Mouse (Mus musculus) midbrain, embryonic 15.5 days (tissue): ENCODE data around the gene Ubxn7. TPM values are rescaled to one million over a fixed set of nuclear protein-coding genes. Genes with fewer than 3 reads are reported as not detected.

Experiments used
- ATAC-seq: fragments of 200-750 bp; cut with Nextera tagmentation; replicated peaks from 2 replicates; pipeline ENCODE4 v1.8.0; 2017; ENCODE audit warnings: moderate TSS enrichment
- H3K27ac ChIP-seq: fragments of 300-500 bp; sonication (generic); 2 replicates; pipeline ENCODE4 v1.5.1; 2015; ENCODE audit warnings: mild to moderate bottlenecking, inconsistent platforms
- H3K27me3 ChIP-seq: fragments of 300-500 bp; sonication (generic); replicated peaks from 2 replicates; pipeline ENCODE4 v1.6.1; 2015; ENCODE audit warnings: inconsistent platforms
- H3K36me3 ChIP-seq: fragments of 300-500 bp; sonication (generic); replicated peaks from 2 replicates; pipeline ENCODE4 v1.6.1; 2015; ENCODE audit warnings: inconsistent platforms
- H3K4me1 ChIP-seq: fragments of 300-500 bp; sonication (generic); 2 replicates; pipeline ENCODE4 v1.6.1; 2015; ENCODE audit warnings: inconsistent platforms
- H3K4me2 ChIP-seq: fragments of 300-500 bp; sonication (generic); 2 replicates; pipeline ENCODE4 v1.6.1; 2015; ENCODE audit warnings: inconsistent platforms, mild to moderate bottlenecking, moderate library complexity
- H3K4me3 ChIP-seq: fragments of 300-500 bp; sonication (generic); 2 replicates; pipeline ENCODE4 v1.5.1; 2015; ENCODE audit warnings: mild to moderate bottlenecking, inconsistent platforms
- H3K9ac ChIP-seq: fragments of 300-500 bp; sonication (generic); 2 replicates; pipeline ENCODE4 v1.6.1; 2015; ENCODE audit warnings: mild to moderate bottlenecking, inconsistent platforms
- H3K9me3 ChIP-seq: fragments of 300-500 bp; sonication (generic); 2 replicates; pipeline ENCODE4 v1.6.1; 2016; ENCODE audit warnings: inconsistent platforms
- WGBS: fragments of 180-500 bp; shearing (Covaris S2); methylation state at CpG from one replicate; pipeline ENCODE4 v1.1.7; 2015; ENCODE audit warnings: mixed read lengths; 5-methylcytosine and 5-hydroxymethylcytosine counted together
- polyA plus RNA-seq: library from polyadenylated mRNA; unstranded; fragments of >200 nt; fragmentation: Nextera tagmentation; extraction: Ambion mirVana; gene quantifications from 2 replicates; pipeline ENCODE4 v1.2.1, GENCODE M21; 2015

Gene Ubxn7
- polyA plus RNA-seq, 1 experiment from 2014 or later = 22.0 TPM

GRCm38 (mm10) chr16:32417457-32417856 lies 85.4 kb downstream of the Ubxn7 start:
- no peaks in the 10 kb centered on the region for H3K9me3 ChIP-seq
- no peak overlapping the region for H3K27ac ChIP-seq
- H3K9ac ChIP-seq = no peak overlapping the region
- ATAC-seq = no peak
- H3K36me3 ChIP-seq = no peaks in the 10 kb centered on the region
- 43% methylated on average over 1 of the region's 1 CpGs for WGBS
- no peak overlapping the region for H3K4me3 ChIP-seq
- H3K4me1 ChIP-seq = peaks cover 16% of the 10 kb centered on the region
- H3K4me2 ChIP-seq = no peak overlapping the region
- H3K27me3 ChIP-seq = no peaks in the 10 kb centered on the region

- no peaks in the 10 kb centered on the region for H3K36me3 ChIP-seq
- peak within 1 kb of the TSS; percentile 62 for H3K4me2 ChIP-seq
- peak; percentile 97 for ATAC-seq
- peak within 1 kb of the TSS; percentile 57 for H3K4me3 ChIP-seq
- peak within 1 kb of the TSS; percentile 89 for H3K27ac ChIP-seq
- H3K9ac ChIP-seq = peak within 1 kb of the TSS; percentile 69
- WGBS = under 1% methylated on average over 45 of the region's 45 CpGs
- no peaks in the 10 kb centered on the region for H3K27me3 ChIP-seq
- peaks cover 16% of the 10 kb centered on the region for H3K4me1 ChIP-seq
- no peaks in the 10 kb centered on the region for H3K9me3 ChIP-seq
Measured at GRCm38 (mm10) chr16:32419517-32420483, 87.7 kb downstream of the Ubxn7 start, which contains the start of gene Tctex1d2. Gene Tctex1d2 (plus strand): TSS chr16:32419702.

DNA sequence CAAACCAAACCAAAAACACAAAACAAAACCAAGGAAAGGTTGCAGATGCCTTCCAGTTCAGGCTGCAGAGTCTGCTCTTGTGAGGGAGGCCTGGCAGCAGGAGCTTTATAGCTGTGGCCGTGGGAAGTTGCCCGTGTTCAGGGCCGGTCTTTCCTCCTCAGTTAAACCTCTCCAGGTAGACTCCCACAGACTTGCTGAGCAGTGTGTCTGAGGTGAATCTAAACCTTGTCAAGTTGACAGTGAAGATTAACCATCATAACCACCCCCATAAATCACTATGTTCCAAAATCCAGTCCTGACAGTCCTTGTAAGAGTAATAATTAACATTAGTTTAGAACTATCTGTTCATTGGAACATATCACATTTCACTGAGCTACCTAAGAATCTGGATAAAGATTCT lies 95.4 kb downstream of the Ubxn7 start:
- Histone ChIP-seq H3K27ac (no peak overlapping the region), H3K9me3 (no peaks in the 10 kb centered on the region), H3K4me1 (peaks cover 18% of the 10 kb centered on the region), H3K4me2 (no peak overlapping the region), H3K36me3 (no peaks in the 10 kb centered on the region), H3K9ac (no peak overlapping the region), H3K27me3 (no peaks in the 10 kb centered on the region), H3K4me3 (no peak overlapping the region)
- no peak for ATAC-seq
- WGBS = 91% methylated on average over 3 of the region's 3 CpGs

- Histone ChIP-seq H3K4me2 (peak within 1 kb of the TSS; percentile 84), H3K27ac (peak within 1 kb of the TSS; percentile 94), H3K27me3 (no peaks in the 10 kb centered on the region), H3K9me3 (no peaks in the 10 kb centered on the region), H3K36me3 (no peaks in the 10 kb centered on the region), H3K4me1 (peaks cover 20% of the 10 kb centered on the region), H3K9ac (peak within 1 kb of the TSS; percentile 75), H3K4me3 (peak within 1 kb of the TSS; percentile 83)
- ATAC-seq = peak; percentile 99
- under 1% methylated on average over 54 of the region's 54 CpGs for WGBS
Measured at GRCm38 (mm10) chr16:32430474-32431046, 98.5 kb downstream of the Ubxn7 start, which contains the start of gene Pcyt1a. Gene Pcyt1a (plus strand): TSS chr16:32430921.

DNA sequence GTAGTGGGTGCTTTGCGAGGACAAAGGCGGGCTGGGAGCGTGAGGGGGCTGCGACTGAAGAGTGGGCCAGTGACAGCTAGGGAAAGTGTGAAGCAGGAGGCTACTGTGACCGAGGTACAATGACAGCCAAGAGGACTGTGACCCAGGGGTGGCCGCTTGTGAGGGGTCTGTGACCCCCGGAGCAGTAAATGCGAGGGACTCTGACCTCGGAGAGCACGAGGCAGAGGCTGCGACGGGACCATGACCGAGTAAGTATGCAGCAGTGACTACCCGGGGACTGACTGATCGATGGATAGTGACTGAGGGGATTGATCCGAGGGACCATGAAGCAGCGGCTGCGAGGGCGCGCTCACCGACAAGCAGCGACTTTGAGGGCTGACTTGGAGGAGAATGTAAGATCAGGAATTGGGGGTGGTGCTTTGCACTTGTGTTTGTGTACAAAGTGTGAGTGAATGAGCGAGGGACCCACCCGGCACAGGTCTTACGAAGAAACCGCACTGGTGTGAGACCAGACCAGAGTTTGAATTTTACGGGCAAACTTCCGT lies 99.1 kb downstream of the Ubxn7 start:
- H3K4me3 ChIP-seq = peak overlapping the region; percentile 83
- H3K9ac ChIP-seq = peak overlapping the region; percentile 75
- no peak; the same call in none of the 2 replicates for ATAC-seq
- peak overlapping the region; percentile 84 for H3K4me2 ChIP-seq
- peaks cover 20% of the 10 kb centered on the region for H3K4me1 ChIP-seq
- 2% methylated on average over 28 of the region's 28 CpGs for WGBS
- H3K9me3 ChIP-seq = no peaks in the 10 kb centered on the region
- peak overlapping the region; percentile 94 for H3K27ac ChIP-seq
- no peaks in the 10 kb centered on the region for H3K36me3 ChIP-seq
- H3K27me3 ChIP-seq = no peaks in the 10 kb centered on the region

DNA sequence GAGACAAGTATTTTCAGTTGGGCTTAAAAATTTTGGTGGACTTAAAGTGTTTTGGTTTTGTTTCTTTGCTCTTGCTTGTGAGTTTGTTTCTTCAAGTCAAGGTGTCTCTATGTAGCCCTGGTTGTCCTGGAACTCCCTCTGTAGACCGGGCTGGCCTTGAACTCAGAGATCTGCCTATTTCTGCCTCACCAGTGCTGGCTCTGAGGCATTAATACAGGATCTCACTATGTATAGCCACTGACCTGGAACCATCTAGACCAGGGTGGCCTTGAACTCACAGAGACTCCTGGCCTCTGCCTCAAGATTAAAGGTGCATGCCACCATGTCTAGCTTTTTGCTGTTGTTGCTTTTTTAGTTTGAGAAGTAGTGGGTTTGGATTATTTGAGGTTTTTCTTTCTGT lies 99.9 kb downstream of the Ubxn7 start:
- H3K4me2 ChIP-seq = peak overlapping the region; percentile 84
- no peaks in the 10 kb centered on the region for H3K36me3 ChIP-seq
- H3K4me3 ChIP-seq = peak overlapping the region; percentile 83
- peaks cover 20% of the 10 kb centered on the region for H3K4me1 ChIP-seq
- no peak overlapping the region for H3K9ac ChIP-seq
- H3K27ac ChIP-seq = no peak overlapping the region
- WGBS = 93% methylated on average over 1 of the region's 1 CpGs
- ATAC-seq = no peak
- no peaks in the 10 kb centered on the region for H3K27me3 ChIP-seq
- no peaks in the 10 kb centered on the region for H3K9me3 ChIP-seq

- Histone ChIP-seq H3K9me3 (no peaks in the 10 kb centered on the region), H3K4me3 (no peak overlapping the region), H3K4me1 (peaks cover 20% of the 10 kb centered on the region), H3K36me3 (no peaks in the 10 kb centered on the region), H3K27ac (no peak overlapping the region), H3K4me2 (no peak overlapping the region), H3K9ac (no peak overlapping the region), H3K27me3 (no peaks in the 10 kb centered on the region)
- 87% methylated on average over 2 of the region's 2 CpGs for WGBS
- ATAC-seq = no peak
Measured at GRCm38 (mm10) chr16:32433138-32433537, 101.1 kb downstream of the Ubxn7 start.

- Histone ChIP-seq H3K27ac (no peak overlapping the region), H3K4me1 (peaks cover 20% of the 10 kb centered on the region), H3K36me3 (no peaks in the 10 kb centered on the region), H3K4me2 (no peak overlapping the region), H3K9me3 (no peaks in the 10 kb centered on the region), H3K9ac (no peak overlapping the region), H3K4me3 (no peak overlapping the region), H3K27me3 (no peaks in the 10 kb centered on the region)
- ATAC-seq = no peak
- 69% methylated on average over 6 of the region's 6 CpGs for WGBS
Measured at GRCm38 (mm10) chr16:32434066-32434465, 102.0 kb downstream of the Ubxn7 start.

DNA sequence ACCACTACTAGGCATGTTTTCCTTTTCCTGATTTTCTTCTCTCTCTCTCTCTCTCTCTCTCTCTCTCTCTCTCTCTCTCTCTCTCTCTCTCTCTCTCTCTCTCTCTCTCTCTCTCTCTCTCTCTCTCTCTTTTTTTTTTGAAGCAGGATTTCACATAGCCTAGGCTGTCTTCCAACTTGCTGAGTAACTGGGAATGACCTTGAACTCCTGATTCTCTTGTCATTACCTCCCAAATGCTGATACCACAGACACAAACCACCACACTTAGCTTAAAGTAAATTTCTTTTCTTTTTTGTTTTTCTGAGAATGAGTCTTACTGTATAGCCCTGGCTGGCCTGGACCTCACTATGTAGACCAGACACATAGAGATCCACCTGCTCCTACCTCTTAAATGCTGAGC lies 102.6 kb downstream of the Ubxn7 start:
- Histone ChIP-seq H3K4me1 (peaks cover 18% of the 10 kb centered on the region), H3K4me3 (no peak overlapping the region), H3K27ac (no peak overlapping the region), H3K9ac (no peak overlapping the region), H3K36me3 (no peaks in the 10 kb centered on the region), H3K4me2 (no peak overlapping the region), H3K9me3 (no peaks in the 10 kb centered on the region), H3K27me3 (no peaks in the 10 kb centered on the region)
- no peak for ATAC-seq

- no peak overlapping the region for H3K27ac ChIP-seq
- H3K27me3 ChIP-seq = no peaks in the 10 kb centered on the region
- no peak overlapping the region for H3K4me2 ChIP-seq
- H3K4me3 ChIP-seq = no peak overlapping the region
- no peaks in the 10 kb centered on the region for H3K36me3 ChIP-seq
- H3K9ac ChIP-seq = no peak overlapping the region
- no peaks in the 10 kb centered on the region for H3K9me3 ChIP-seq
- 76% methylated on average over 1 of the region's 1 CpGs for WGBS
- ATAC-seq = no peak
- H3K4me1 ChIP-seq = peaks cover 10% of the 10 kb centered on the region
Measured at GRCm38 (mm10) chr16:32436657-32437056, 104.6 kb downstream of the Ubxn7 start.

GRCm38 (mm10) chr16:32437266-32437665 lies 105.2 kb downstream of the Ubxn7 start:
- Histone ChIP-seq H3K4me3 (no peak overlapping the region), H3K27me3 (no peaks in the 10 kb centered on the region), H3K9ac (no peak overlapping the region), H3K9me3 (no peaks in the 10 kb centered on the region), H3K4me2 (no peak overlapping the region), H3K27ac (no peak overlapping the region), H3K36me3 (no peaks in the 10 kb centered on the region), H3K4me1 (peaks cover 4% of the 10 kb centered on the region; the same call in 1 of the 2 replicates)
- WGBS = 97% methylated on average over 1 of the region's 1 CpGs
- ATAC-seq = no peak

DNA sequence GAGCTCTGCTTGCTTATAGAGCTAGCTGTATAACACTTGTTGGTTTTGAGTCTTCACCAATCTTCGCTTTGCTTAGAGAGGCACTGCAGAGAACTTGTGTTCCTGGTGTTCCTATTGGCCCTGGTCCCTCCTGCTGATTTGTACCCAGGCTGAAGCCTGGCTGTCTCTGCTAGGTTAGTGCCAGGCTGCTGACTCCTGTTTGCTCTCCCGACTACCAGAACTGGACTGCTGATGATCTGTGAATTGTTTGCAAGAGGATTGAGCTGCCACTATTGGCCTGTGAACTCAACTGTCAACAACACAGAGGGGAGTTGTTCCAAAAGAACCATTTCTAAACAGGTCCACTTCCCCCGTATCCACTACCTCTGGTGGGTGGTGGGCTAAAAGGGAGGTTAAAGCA lies 109.4 kb downstream of the Ubxn7 start:
- Histone ChIP-seq H3K4me1 (no peaks in the 10 kb centered on the region), H3K4me3 (no peak overlapping the region), H3K9me3 (no peaks in the 10 kb centered on the region), H3K27me3 (no peaks in the 10 kb centered on the region), H3K27ac (no peak overlapping the region), H3K36me3 (no peaks in the 10 kb centered on the region), H3K9ac (no peak overlapping the region), H3K4me2 (no peak overlapping the region)
- 87% methylated on average over 3 of the region's 3 CpGs for WGBS
- no peak for ATAC-seq
